Mouse (Mus musculus): ENCODE data around the gene Rnf216.

DNA sequence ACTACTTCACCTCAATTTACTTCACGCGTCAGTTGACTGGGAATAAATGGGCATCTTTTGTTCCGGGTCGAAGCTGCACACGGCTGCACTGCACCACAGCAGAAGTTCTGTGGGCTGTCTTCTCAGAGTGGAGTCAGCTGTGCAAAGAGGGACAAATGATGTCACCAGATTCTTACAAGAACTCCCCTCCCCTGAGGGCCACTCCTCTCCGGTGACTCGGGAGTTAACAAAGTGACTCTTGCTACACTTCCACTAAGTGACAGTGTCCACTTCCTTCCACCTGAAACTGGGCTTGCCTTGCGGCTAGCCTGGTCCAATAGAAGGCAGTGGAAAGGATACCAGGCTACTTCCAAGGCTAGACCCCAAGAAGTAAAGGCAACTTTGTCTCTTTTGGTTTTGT lies 9.3 kb upstream of the Rnf216 start:
- TF ChIP-seq CTCF (IDR thresholded peaks at IDR 0.05; ENCODE audit: control insufficient read depth, insufficient read depth, low read length) = no peak
- TF ChIP-seq POLR2A (IDR thresholded peaks at IDR 0.05; ENCODE audit: borderline replicate concordance, control insufficient read depth, low read depth, low read length) = no peak
